Mouse (Mus musculus): ENCODE data around the gene Ppfibp1. TPM values are rescaled to one million over a fixed set of nuclear protein-coding genes. Genes with fewer than 3 reads are reported as not detected.
A peak's percentile ranks its signal among the peaks of the same experiment; 100 is the strongest.

Gene Ppfibp1
- polyA plus RNA-seq (2014; fragmentation: Nextera tagmentation; extraction: Ambion mirVana), result 16.0 and 17.3 TPM in 2 replicates

- Histone ChIP-seq H3K4me3 (replicated peaks; ENCODE audit: low read length) (peak within 1 kb of the TSS; percentile 74), H3K36me3 (replicated peaks; ENCODE audit: control insufficient read depth, insufficient read depth) (no peaks in the 10 kb centered on the region), H3K27ac (no peak within 1 kb of the TSS), H3K4me1 (replicated peaks; ENCODE audit: control insufficient read depth, insufficient read depth, low read length) (peaks cover 3% of the 10 kb centered on the region), H3K9ac (peak within 1 kb of the TSS; percentile 74), H3K9me3 (ENCODE audit: control insufficient read depth, low read length) (no peaks in the 10 kb centered on the region), H3K4me2 (replicated peaks) (peak within 1 kb of the TSS; percentile 94), H3K27me3 (ENCODE audit: control insufficient read depth, insufficient read depth, low read length) (peaks cover 10% of the 10 kb centered on the region; the same call in 1 of the 2 replicates)
- WGBS, result under 1% methylated on average over 66 of the region's 80 CpGs
- ATAC-seq (ENCODE audit: low FRiP score) (peak; percentile 96), DNase-seq (ENCODE audit: low spot score) (peak; percentile 89)
Measured at GRCm38 (mm10) chr6:146887958-146888659, at the start of gene Ppfibp1. Gene Ppfibp1 (plus strand): TSS chr6:146888487.

DNA sequence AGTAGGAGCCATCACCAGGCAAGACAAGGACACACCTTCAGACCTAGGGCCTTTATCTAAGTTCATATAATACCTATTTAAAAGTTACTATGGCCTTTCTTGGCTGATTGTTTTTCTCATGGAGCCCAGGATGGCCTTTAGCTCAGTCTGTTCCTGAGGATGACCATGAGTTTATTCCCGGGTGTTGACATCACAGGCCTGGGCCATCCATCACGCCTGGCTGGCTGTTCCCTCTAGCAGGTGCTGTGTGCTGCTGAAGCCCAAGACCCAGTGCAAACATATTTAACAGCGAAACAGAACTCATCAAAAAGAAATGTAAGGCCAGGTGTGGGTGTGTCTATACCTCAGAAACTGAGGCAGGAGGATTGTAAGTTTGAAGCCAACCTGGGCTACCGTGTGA, 49.4 kb upstream of the Ppfibp1 start:
- ATAC-seq (ENCODE audit: low FRiP score) (no peak), DNase-seq (ENCODE audit: low spot score) (no peak)
- Histone ChIP-seq H3K4me3 (replicated peaks; ENCODE audit: low read length) (no peak overlapping the region), H3K4me1 (replicated peaks; ENCODE audit: control insufficient read depth, insufficient read depth, low read length) (no peaks in the 10 kb centered on the region), H3K36me3 (replicated peaks; ENCODE audit: control insufficient read depth, insufficient read depth) (no peaks in the 10 kb centered on the region), H3K9me3 (ENCODE audit: control insufficient read depth, low read length) (no peaks in the 10 kb centered on the region), H3K9ac (no peak overlapping the region), H3K27me3 (ENCODE audit: control insufficient read depth, insufficient read depth, low read length) (no peaks in the 10 kb centered on the region), H3K27ac (no peak overlapping the region), H3K4me2 (replicated peaks) (no peak overlapping the region)
- WGBS, result 91% methylated on average over 4 of the region's 4 CpGs

- no peak overlapping the region for H3K4me2 ChIP-seq (replicated peaks)
- H3K27ac ChIP-seq, result no peak overlapping the region
- no peaks in the 10 kb centered on the region for H3K4me1 ChIP-seq (replicated peaks; ENCODE audit: control insufficient read depth, insufficient read depth, low read length)
- no peaks in the 10 kb centered on the region for H3K27me3 ChIP-seq (ENCODE audit: control insufficient read depth, insufficient read depth, low read length)
- DNase-seq (ENCODE audit: low spot score) (no peak), ATAC-seq (ENCODE audit: low FRiP score) (no peak)
- no peak overlapping the region for H3K9ac ChIP-seq
- H3K36me3 ChIP-seq (replicated peaks; ENCODE audit: control insufficient read depth, insufficient read depth), result no peaks in the 10 kb centered on the region
- H3K4me3 ChIP-seq (replicated peaks; ENCODE audit: low read length), result no peak overlapping the region
- H3K9me3 ChIP-seq (ENCODE audit: control insufficient read depth, low read length), result no peaks in the 10 kb centered on the region
- 82% methylated on average over 6 of the region's 6 CpGs for WGBS
Measured at GRCm38 (mm10) chr6:146844867-146845266, 43.4 kb upstream of the Ppfibp1 start.

- H3K27me3 ChIP-seq (ENCODE audit: control insufficient read depth, insufficient read depth, low read length), result no peaks in the 10 kb centered on the region
- H3K9me3 ChIP-seq (ENCODE audit: control insufficient read depth, low read length), result no peaks in the 10 kb centered on the region
- no peak for DNase-seq (ENCODE audit: low spot score)
- 75% methylated on average over 5 of the region's 5 CpGs for WGBS
- no peak overlapping the region for H3K4me3 ChIP-seq (replicated peaks; ENCODE audit: low read length)
- H3K27ac ChIP-seq, result no peak overlapping the region
- H3K36me3 ChIP-seq (replicated peaks; ENCODE audit: control insufficient read depth, insufficient read depth), result no peaks in the 10 kb centered on the region
- H3K4me1 ChIP-seq (replicated peaks; ENCODE audit: control insufficient read depth, insufficient read depth, low read length), result no peaks in the 10 kb centered on the region
- no peak overlapping the region for H3K9ac ChIP-seq
- ATAC-seq (ENCODE audit: low FRiP score), result no peak
- no peak overlapping the region for H3K4me2 ChIP-seq (replicated peaks)
Measured at GRCm38 (mm10) chr6:146845347-146845746, 42.9 kb upstream of the Ppfibp1 start.

DNA sequence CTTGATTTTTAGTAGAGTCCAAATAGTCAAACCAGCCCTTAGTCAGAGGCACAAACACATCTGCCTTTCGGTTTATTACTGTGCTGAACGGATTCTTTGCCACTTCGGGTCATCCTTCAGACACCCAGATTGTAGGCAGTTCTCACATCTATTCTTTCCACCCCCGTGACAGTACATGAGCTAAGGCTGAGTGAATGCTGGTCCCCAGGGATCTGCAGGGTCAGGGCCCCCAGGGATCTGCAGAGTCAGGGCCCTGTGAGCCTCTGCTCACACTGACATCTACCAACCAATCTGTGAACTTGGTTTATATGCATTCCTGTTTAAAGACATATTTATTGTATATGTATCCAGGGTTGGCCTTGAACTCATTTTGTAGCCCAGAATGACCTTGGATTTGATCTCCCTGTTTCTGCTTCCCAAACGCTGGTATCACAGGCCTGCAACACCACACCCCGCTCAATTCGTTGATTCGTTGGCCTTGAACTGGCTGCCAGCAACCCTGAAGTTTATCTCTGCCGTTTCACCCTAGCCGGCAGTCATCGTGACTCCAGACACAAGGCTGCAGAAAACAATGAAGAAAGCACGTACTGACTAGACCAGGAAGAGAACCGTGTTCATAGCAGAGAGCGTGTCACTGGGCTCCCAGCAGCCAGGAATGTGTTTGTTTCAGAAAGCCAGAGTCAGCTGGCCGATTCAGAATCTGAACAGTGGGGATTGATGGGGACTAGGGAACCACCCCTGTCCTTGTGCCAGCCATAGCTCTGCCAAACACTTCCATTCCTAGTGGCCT, 42.1 kb upstream of the Ppfibp1 start:
- H3K27ac ChIP-seq, result no peak overlapping the region
- no peak for DNase-seq (ENCODE audit: low spot score)
- no peaks in the 10 kb centered on the region for H3K9me3 ChIP-seq (ENCODE audit: control insufficient read depth, low read length)
- H3K4me2 ChIP-seq (replicated peaks), result no peak overlapping the region
- no peaks in the 10 kb centered on the region for H3K36me3 ChIP-seq (replicated peaks; ENCODE audit: control insufficient read depth, insufficient read depth)
- no peak overlapping the region for H3K9ac ChIP-seq
- ATAC-seq (ENCODE audit: low FRiP score), result peak; percentile 49; the same call in 1 of the 2 replicates
- H3K27me3 ChIP-seq (ENCODE audit: control insufficient read depth, insufficient read depth, low read length), result no peaks in the 10 kb centered on the region
- 71% methylated on average over 15 of the region's 15 CpGs for WGBS
- no peak overlapping the region for H3K4me3 ChIP-seq (replicated peaks; ENCODE audit: low read length)
- no peaks in the 10 kb centered on the region for H3K4me1 ChIP-seq (replicated peaks; ENCODE audit: control insufficient read depth, insufficient read depth, low read length)

DNA sequence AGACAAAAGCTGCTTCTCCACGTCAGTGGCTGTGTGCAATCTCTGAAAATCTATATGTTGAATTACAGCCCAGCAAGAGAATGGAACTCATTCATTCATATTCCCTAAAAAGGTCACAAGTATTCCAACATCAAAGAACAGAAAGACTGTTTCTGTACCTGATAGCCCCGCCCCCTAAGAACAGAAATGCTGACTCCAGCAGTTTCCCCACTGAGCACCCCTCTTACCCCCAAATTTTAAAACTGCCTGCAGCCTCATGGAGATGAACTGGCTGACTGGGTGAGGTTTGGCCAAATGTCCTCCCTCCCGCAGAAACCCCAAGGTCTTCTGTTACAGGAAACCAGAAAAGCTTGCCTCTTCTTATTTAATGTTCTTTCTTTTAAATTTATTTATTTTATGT, 40.9 kb upstream of the Ppfibp1 start:
- ATAC-seq (ENCODE audit: low FRiP score) (no peak), DNase-seq (ENCODE audit: low spot score) (no peak)
- Histone ChIP-seq H3K4me1 (replicated peaks; ENCODE audit: control insufficient read depth, insufficient read depth, low read length) (no peaks in the 10 kb centered on the region), H3K27ac (no peak overlapping the region), H3K9me3 (ENCODE audit: control insufficient read depth, low read length) (no peaks in the 10 kb centered on the region), H3K4me3 (replicated peaks; ENCODE audit: low read length) (no peak overlapping the region), H3K36me3 (replicated peaks; ENCODE audit: control insufficient read depth, insufficient read depth) (no peaks in the 10 kb centered on the region), H3K9ac (no peak overlapping the region), H3K4me2 (replicated peaks) (no peak overlapping the region), H3K27me3 (ENCODE audit: control insufficient read depth, insufficient read depth, low read length) (no peaks in the 10 kb centered on the region)
- WGBS, result 83% methylated on average over 3 of the region's 3 CpGs

DNA sequence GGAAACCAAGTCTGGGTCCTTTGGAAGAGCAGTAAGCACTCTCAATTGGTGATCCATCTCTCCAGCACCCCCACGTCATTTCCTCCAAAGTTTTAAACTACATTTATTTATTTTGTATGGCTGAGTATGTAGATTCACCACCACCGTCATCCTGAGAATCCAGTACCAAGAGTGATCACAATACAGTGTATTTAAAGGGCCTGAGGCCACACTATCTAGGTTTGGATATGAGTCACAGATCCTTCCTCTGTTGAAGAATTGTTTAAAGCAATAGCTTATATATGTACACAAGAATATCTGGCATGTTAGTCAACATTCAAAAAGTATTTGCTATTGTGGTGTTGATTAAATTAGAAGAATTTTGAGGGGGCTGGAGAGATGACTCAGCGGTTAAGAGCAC, 40.0 kb upstream of the Ppfibp1 start:
- WGBS, result 91% methylated on average over 3 of the region's 3 CpGs

DNA sequence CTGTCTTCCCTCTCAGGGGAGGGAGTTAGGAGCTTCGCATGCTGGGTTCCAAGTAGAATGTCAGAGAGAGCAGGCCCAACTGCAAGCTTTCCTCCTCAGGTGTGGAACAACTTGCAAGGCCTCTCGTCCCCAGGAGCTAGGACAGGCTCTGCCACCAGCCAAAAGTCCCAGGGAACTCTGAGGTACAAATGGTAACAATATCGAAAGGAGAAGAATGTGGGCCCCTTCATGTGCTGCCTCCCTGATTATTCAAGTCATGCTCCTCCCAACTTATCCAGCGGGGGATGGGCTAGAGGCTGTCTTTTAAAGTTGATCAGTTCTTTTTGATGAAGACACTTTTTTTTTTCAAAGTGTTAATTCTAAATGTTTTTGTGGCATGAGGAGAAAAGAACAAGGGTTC, 38.2 kb upstream of the Ppfibp1 start, which contains the start of gene Smco2:
Smco2 (plus strand) TSS at position 55 of the 400 bp plus-strand sequence.
- ATAC-seq (ENCODE audit: low FRiP score), result no peak
- H3K4me1 ChIP-seq (replicated peaks; ENCODE audit: control insufficient read depth, insufficient read depth, low read length), result no peaks in the 10 kb centered on the region
- H3K36me3 ChIP-seq (replicated peaks; ENCODE audit: control insufficient read depth, insufficient read depth), result no peaks in the 10 kb centered on the region
- H3K27ac ChIP-seq, result no peak within 1 kb of the TSS
- no peaks in the 10 kb centered on the region for H3K27me3 ChIP-seq (ENCODE audit: control insufficient read depth, insufficient read depth, low read length)
- no peak for DNase-seq (ENCODE audit: low spot score)
- no peak within 1 kb of the TSS for H3K4me2 ChIP-seq (replicated peaks)
- no peak within 1 kb of the TSS for H3K4me3 ChIP-seq (replicated peaks; ENCODE audit: low read length)
- no peaks in the 10 kb centered on the region for H3K9me3 ChIP-seq (ENCODE audit: control insufficient read depth, low read length)
- no peak within 1 kb of the TSS for H3K9ac ChIP-seq
- 65% methylated on average over 4 of the region's 4 CpGs for WGBS

More for the DNA sequence above, 40.0 kb upstream of the Ppfibp1 start:
- no peak overlapping the region for H3K4me3 ChIP-seq (replicated peaks; ENCODE audit: low read length)
- no peak overlapping the region for H3K27ac ChIP-seq
- ATAC-seq (ENCODE audit: low FRiP score) (no peak), DNase-seq (ENCODE audit: low spot score) (no peak)
- no peaks in the 10 kb centered on the region for H3K27me3 ChIP-seq (ENCODE audit: control insufficient read depth, insufficient read depth, low read length)
- no peak overlapping the region for H3K9ac ChIP-seq
- H3K36me3 ChIP-seq (replicated peaks; ENCODE audit: control insufficient read depth, insufficient read depth), result no peaks in the 10 kb centered on the region
- no peaks in the 10 kb centered on the region for H3K4me1 ChIP-seq (replicated peaks; ENCODE audit: control insufficient read depth, insufficient read depth, low read length)
- no peak overlapping the region for H3K4me2 ChIP-seq (replicated peaks)
- H3K9me3 ChIP-seq (ENCODE audit: control insufficient read depth, low read length), result no peaks in the 10 kb centered on the region

GRCm38 (mm10) chr6:146851916-146852315, 36.4 kb upstream of the Ppfibp1 start:
- no peaks in the 10 kb centered on the region for H3K4me1 ChIP-seq (replicated peaks; ENCODE audit: control insufficient read depth, insufficient read depth, low read length)
- no peaks in the 10 kb centered on the region for H3K36me3 ChIP-seq (replicated peaks; ENCODE audit: control insufficient read depth, insufficient read depth)
- no peaks in the 10 kb centered on the region for H3K27me3 ChIP-seq (ENCODE audit: control insufficient read depth, insufficient read depth, low read length)
- H3K27ac ChIP-seq, result no peak overlapping the region
- H3K4me2 ChIP-seq (replicated peaks), result no peak overlapping the region
- 87% methylated on average over 3 of the region's 3 CpGs for WGBS
- no peak overlapping the region for H3K9ac ChIP-seq
- no peak for DNase-seq (ENCODE audit: low spot score)
- H3K9me3 ChIP-seq (ENCODE audit: control insufficient read depth, low read length), result no peaks in the 10 kb centered on the region
- ATAC-seq (ENCODE audit: low FRiP score), result no peak
- H3K4me3 ChIP-seq (replicated peaks; ENCODE audit: low read length), result no peak overlapping the region
